Mouse (Mus musculus) bone marrow macrophage, adult 2 months (primary cell): Measurements from ENCODE around the gene Rev3l.

Experiments used
- CTCF ChIP-seq: IDR thresholded peaks from 2 replicates; pipeline ENCODE4 v1.5.1; 2012; ENCODE audit warnings: low read depth, mild to moderate bottlenecking, low read length, moderate library complexity
- POLR2A ChIP-seq: IDR thresholded peaks from 2 replicates; pipeline ENCODE4 v1.6.1; 2012; ENCODE audit warnings: mild to moderate bottlenecking, low read depth, low read length, borderline replicate concordance

GRCm38 (mm10) chr10:39906799-39907658, 175.1 kb downstream of the Rev3l start:
- TF ChIP-seq POLR2A (no peak), CTCF (no peak)
